Mouse (Mus musculus) CH12.LX (cell line): ENCODE results near the gene C130050O18Rik.

Experiments used
- CHD1 ChIP-seq: IDR thresholded peaks from 2 replicates; pipeline ENCODE4 v1.6.1; 2012; ENCODE audit warnings: low read depth, low read length, improper control_type of control experiment, inconsistent platforms
- CTCF ChIP-seq, 2 experiments: IDR thresholded peaks in 1 of 2; conservative IDR thresholded peaks in 1 of 2; 2 replicates each; pipeline ENCODE4 v1.5.1; 2011 to 2012; ENCODE audit warnings: low read depth in 2 of 2, low read length in 2 of 2, improper control_type of control experiment in 1 of 2, inconsistent platforms in 1 of 2, mild to moderate bottlenecking in 1 of 2, moderate library complexity in 1 of 2
- GABPA ChIP-seq: IDR thresholded peaks from 2 replicates; pipeline ENCODE4 v1.6.1; 2012; ENCODE audit warnings: low read depth, low read length, improper control_type of control experiment, inconsistent platforms; ENCODE audit not compliant: insufficient replicate concordance
- JUN ChIP-seq: IDR thresholded peaks from 2 replicates; pipeline ENCODE4 v1.6.1; 2011; ENCODE audit warnings: low read depth, mild to moderate bottlenecking, low read length, improper control_type of control experiment, moderate library complexity; ENCODE audit not compliant: insufficient read depth
- MAFK ChIP-seq: IDR thresholded peaks from 2 replicates; pipeline ENCODE4 v1.6.1; 2011; ENCODE audit warnings: low read length, improper control_type of control experiment; ENCODE audit not compliant: insufficient replicate concordance
- MAX ChIP-seq: IDR thresholded peaks from 2 replicates; pipeline ENCODE4 v1.6.1; 2011; ENCODE audit warnings: low read length, improper control_type of control experiment
- MYC ChIP-seq: IDR thresholded peaks from 2 replicates; pipeline ENCODE4 v1.6.1; 2011; ENCODE audit warnings: low read depth, mild to moderate bottlenecking, improper control_type of control experiment, low read length
- POLR2A ChIP-seq: IDR thresholded peaks from 2 replicates; pipeline ENCODE4 v1.6.1; 2011; ENCODE audit warnings: low read depth, mild to moderate bottlenecking, improper control_type of control experiment, low read length
- TBP ChIP-seq: conservative IDR thresholded peaks from 2 replicates; pipeline ENCODE4 v1.6.1; 2011; ENCODE audit warnings: low read depth, low read length, improper control_type of control experiment
- UBTF ChIP-seq: IDR thresholded peaks from 2 replicates; pipeline ENCODE4 v1.6.1; 2012; ENCODE audit warnings: low read depth, mild to moderate bottlenecking, inconsistent platforms, low read length, improper control_type of control experiment, moderate library complexity
- USF2 ChIP-seq: conservative IDR thresholded peaks from 2 replicates; pipeline ENCODE4 v1.6.1; 2011; ENCODE audit warnings: low read depth, low read length, improper control_type of control experiment

GRCm38 (mm10) chr5:139373126-139373525 lies 32.0 kb upstream of the C130050O18Rik start:
- TF ChIP-seq TBP (no peak), POLR2A (no peak), MYC (no peak), CTCF (conservative IDR thresholded peaks at IDR 0.05 in 1 of 2, IDR thresholded peaks at IDR 0.05 in 1 of 2; ENCODE audit: low read depth in 2 of 2, low read length in 2 of 2) (no peak), USF2 (no peak), CHD1 (no peak), UBTF (no peak), JUN (no peak), MAX (no peak), MAFK (no peak), GABPA (no peak)
